Mouse (Mus musculus): ENCODE measurements around the gene Adam10. TPM values are rescaled to one million over a fixed set of nuclear protein-coding genes. Genes with fewer than 3 reads are reported as not detected.

Adam10 gene
- polyA plus RNA-seq, 1 experiment from 2014 or later = 62.9 TPM

DNA sequence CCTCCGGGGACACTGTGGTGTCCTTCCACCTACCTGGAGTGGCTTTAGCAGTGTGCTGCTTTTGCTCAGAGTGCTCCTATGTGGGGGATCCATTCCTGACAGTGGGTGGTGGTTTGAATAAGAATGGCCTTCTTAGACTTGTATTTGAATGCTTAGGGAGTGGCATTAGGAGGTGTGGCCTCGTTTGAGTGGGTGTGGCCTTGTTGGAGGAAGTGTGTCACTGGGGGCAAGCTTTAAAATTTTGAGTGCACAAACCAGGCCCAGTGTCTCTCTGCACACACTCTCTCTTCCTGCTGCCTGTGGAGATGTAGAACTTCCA is 116.6 kb downstream of the Adam10 start:
- H3K4me1 ChIP-seq = no peaks in the 10 kb centered on the region
- no peaks in the 10 kb centered on the region for H3K27me3 ChIP-seq
- no peak overlapping the region for H3K4me3 ChIP-seq
- no peaks in the 10 kb centered on the region for H3K9me3 ChIP-seq
- H3K36me3 ChIP-seq = no peaks in the 10 kb centered on the region
- no peak overlapping the region for H3K4me2 ChIP-seq
- H3K9ac ChIP-seq = no peak overlapping the region
- no peak overlapping the region for H3K27ac ChIP-seq
- WGBS = 65% methylated on average over 2 of the region's 2 CpGs
- no peak for ATAC-seq (ENCODE audit: insufficient number of reproducible peaks, low FRiP score, low TSS enrichment, low read depth)

DNA sequence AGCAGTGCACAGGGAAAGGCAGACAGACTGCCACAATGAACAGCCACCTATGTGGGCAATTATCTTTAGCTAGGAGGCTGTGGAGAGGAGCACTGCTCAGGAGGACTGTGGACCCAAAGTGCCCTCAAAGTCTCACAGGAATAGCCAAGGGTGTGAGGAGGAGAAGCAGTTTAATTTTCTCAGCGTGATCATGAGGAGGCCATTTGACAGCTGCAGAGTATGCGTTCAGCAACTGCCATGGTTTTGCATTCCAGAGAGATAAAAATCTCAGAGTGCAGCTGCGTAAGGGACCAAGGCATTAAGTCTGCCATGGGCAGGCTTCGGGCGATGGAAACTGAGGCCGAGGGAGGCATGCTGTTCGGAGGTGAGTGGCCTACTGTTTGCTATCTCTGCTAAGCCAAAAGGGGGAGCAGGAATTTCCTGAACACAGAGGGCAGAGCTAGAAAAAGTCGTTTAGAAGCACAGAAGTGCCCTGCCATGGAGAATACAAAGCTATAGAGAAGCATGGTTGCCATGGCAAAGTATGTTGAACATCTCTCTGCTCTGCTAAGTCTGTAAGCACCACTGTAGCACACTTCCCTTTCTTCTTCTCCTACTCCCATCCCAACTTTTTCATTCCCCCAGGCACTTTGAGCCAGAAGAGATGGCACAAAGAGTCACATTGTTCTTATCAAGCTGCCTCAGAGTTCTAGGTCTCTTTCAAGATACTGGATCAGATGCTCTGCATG is 122.0 kb downstream of the Adam10 start:
- no peaks in the 10 kb centered on the region for H3K9me3 ChIP-seq
- no peak overlapping the region for H3K4me2 ChIP-seq
- 54% methylated on average over 8 of the region's 8 CpGs for WGBS
- no peaks in the 10 kb centered on the region for H3K27me3 ChIP-seq
- no peaks in the 10 kb centered on the region for H3K36me3 ChIP-seq
- H3K27ac ChIP-seq = no peak overlapping the region
- H3K4me3 ChIP-seq = no peak overlapping the region
- ATAC-seq (ENCODE audit: insufficient number of reproducible peaks, low FRiP score, low TSS enrichment, low read depth) = no peak
- no peak overlapping the region for H3K9ac ChIP-seq
- H3K4me1 ChIP-seq = no peaks in the 10 kb centered on the region

DNA sequence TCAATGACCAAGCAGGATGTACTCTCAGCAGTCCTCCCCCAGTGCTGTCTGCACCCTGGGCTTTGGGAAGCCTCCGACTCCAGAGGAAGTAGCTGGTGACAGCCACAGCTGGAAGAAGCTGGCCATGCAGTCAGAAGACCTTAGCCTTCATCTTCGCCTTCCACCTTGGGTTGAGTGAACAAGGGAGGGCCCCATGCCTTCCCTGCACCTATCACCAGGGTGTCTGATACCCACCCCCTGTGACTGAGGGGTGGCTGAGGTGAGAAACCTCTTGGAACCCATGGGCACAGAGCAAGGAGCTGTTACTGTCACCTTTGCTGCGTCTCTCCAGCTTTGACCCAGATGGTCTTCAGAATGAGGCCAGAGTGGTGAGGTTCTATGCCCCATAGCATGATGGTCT is 123.0 kb downstream of the Adam10 start:
- Histone ChIP-seq H3K9ac (no peak overlapping the region), H3K9me3 (no peaks in the 10 kb centered on the region), H3K4me1 (no peaks in the 10 kb centered on the region), H3K36me3 (no peaks in the 10 kb centered on the region), H3K4me2 (no peak overlapping the region), H3K27me3 (no peaks in the 10 kb centered on the region), H3K27ac (no peak overlapping the region), H3K4me3 (no peak overlapping the region)
- 79% methylated on average over 3 of the region's 3 CpGs for WGBS
- no peak for ATAC-seq (ENCODE audit: insufficient number of reproducible peaks, low FRiP score, low TSS enrichment, low read depth)

DNA sequence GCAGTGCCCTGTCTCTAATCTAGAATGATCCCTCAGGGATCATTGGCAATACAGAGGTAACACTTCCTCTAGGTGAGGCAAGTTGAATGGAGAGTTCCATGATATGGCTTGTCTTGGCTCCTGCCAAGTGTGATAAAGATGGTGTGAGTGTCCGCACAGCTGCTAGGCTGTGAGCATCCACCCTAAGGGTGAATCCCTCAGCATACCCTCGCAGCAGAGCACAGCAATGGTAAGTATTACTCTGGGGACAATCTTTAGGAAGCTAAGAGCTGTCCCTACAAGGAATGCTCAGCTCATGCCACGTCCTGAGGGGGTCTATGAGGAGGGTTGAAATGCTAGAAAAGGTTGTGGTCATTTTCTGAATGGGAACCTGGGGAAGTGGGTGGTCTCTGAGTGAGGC is 124.0 kb downstream of the Adam10 start:
- Histone ChIP-seq H3K27ac (no peak overlapping the region), H3K9me3 (no peaks in the 10 kb centered on the region), H3K36me3 (no peaks in the 10 kb centered on the region), H3K4me1 (0 out of 2 replicates have a peak, but pooled peaks cover 3% of the 10 kb centered on the region), H3K4me3 (no peak overlapping the region), H3K9ac (no peak overlapping the region), H3K4me2 (no peak overlapping the region), H3K27me3 (no peaks in the 10 kb centered on the region)
- WGBS = 77% methylated on average over 3 of the region's 3 CpGs
- ATAC-seq (ENCODE audit: insufficient number of reproducible peaks, low FRiP score, low TSS enrichment, low read depth) = no peak

DNA sequence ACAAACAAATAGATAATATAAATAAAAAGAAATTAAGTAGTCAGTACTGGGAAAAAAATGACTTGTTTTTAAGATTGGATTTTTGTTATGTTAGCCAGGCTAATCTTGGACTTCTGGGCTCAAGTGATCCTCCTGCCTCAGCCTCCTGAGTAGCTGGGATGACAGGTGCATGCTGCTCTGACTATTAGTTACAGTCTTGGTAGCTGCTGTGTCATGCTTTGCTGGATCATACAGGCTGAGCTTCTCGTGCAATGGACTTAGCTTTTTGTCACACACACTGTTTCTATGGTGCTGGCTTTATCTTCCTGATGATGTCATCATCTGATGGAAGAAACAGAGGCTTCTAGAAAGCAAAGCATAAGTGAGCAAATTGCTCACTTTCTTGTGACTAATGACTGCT is 127.3 kb downstream of the Adam10 start:
- H3K9me3 ChIP-seq = no peaks in the 10 kb centered on the region
- no peaks in the 10 kb centered on the region for H3K27me3 ChIP-seq
- no peak for ATAC-seq (ENCODE audit: insufficient number of reproducible peaks, low FRiP score, low TSS enrichment, low read depth)
- H3K9ac ChIP-seq = no peak overlapping the region
- 66% methylated on average over 1 of the region's 1 CpGs for WGBS
- H3K27ac ChIP-seq = no peak overlapping the region
- H3K36me3 ChIP-seq = no peaks in the 10 kb centered on the region
- H3K4me1 ChIP-seq = 0 out of 2 replicates have a peak, but pooled peaks cover 4% of the 10 kb centered on the region
- H3K4me3 ChIP-seq = no peak overlapping the region
- no peak overlapping the region for H3K4me2 ChIP-seq

DNA sequence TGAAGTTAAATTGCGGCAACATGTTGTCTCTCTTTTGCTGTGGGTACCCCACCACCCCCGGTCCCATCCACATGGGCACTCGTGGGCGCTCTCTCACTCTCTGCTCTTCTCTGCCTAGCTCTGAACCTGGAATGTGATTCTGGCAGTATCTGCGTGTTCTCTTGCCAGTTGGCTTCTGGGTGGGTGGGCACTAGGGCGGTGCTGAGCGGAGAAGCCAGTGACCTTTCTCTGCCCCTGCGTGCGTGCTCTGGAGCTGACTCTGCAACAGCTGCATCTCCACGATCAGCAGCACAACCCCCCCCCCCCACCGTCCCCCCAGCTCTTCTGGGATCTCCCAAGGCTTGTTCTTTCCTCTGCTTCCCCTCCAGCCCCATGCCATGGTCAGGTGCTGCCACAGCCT is 128.9 kb downstream of the Adam10 start:
- Histone ChIP-seq H3K27me3 (no peaks in the 10 kb centered on the region), H3K9ac (no peak overlapping the region), H3K4me3 (no peak overlapping the region), H3K4me2 (no peak overlapping the region), H3K27ac (no peak overlapping the region), H3K36me3 (no peaks in the 10 kb centered on the region), H3K9me3 (no peaks in the 10 kb centered on the region), H3K4me1 (0 out of 2 replicates have a peak, but pooled peaks cover 4% of the 10 kb centered on the region)
- ATAC-seq (ENCODE audit: insufficient number of reproducible peaks, low FRiP score, low TSS enrichment, low read depth) = peak; percentile 24; the same call in 1 of the 2 replicates
- 49% methylated on average over 11 of the region's 11 CpGs for WGBS

DNA sequence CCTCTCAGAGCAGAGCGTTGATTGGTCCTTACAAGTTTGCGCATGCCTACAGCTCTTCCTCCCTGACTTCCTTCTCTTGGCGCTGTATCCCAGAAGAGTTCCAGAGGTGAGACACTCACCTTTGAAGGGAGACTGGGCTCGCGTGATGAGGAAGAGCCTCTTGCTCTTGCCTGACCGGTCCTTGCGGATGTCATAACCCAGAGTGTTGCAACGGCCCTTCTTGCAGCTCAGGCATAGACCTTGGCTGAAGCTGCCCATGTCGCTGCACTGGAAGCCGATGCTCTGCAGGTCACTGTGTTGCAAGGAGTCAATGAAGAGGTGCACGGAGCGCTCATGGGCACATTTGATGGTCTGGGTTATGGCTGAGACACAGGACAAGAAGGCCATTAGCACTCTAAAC is 133.8 kb downstream of the Adam10 start:
- no peak overlapping the region for H3K27ac ChIP-seq
- WGBS = 89% methylated on average over 12 of the region's 12 CpGs

DNA sequence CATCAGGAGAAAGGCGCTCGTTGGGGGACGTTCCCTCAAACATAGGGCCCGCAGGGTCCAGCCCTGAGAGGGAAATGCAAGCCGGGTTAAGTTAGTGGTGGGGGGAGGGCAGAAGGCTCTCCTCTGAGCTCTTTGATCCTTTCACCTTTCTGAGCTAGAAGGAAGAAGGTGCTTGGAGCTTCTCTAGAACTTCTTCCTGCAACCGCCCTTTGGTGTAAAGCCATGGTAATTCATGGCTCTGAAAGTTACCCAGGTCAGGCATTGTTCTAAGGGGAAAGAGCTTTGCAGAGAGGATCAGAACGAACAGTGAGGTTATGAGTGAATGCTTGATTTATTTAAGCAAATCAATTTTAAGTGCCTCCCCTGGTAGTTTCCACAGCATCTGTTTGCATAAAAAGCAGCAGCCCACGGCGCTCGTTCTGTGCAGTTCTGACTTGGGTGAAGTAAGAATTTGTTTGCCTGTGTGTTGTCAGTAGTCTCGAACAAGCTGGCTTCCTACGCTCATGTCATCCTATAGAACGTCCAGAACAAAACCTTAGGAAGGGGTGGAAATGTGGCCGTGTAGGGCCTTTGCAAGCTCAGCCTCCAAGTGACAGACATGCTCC is 138.0 kb downstream of the Adam10 start:
- H3K9ac ChIP-seq = no peak overlapping the region

More for the DNA sequence above, 133.8 kb downstream of the Adam10 start:
- no peak for ATAC-seq (ENCODE audit: insufficient number of reproducible peaks, low FRiP score, low TSS enrichment, low read depth)
- Histone ChIP-seq H3K36me3 (no peaks in the 10 kb centered on the region), H3K27me3 (no peaks in the 10 kb centered on the region), H3K4me1 (peaks cover 11% of the 10 kb centered on the region; the same call in 1 of the 2 replicates), H3K4me2 (no peak overlapping the region), H3K9ac (no peak overlapping the region), H3K9me3 (no peaks in the 10 kb centered on the region), H3K4me3 (no peak overlapping the region)

DNA sequence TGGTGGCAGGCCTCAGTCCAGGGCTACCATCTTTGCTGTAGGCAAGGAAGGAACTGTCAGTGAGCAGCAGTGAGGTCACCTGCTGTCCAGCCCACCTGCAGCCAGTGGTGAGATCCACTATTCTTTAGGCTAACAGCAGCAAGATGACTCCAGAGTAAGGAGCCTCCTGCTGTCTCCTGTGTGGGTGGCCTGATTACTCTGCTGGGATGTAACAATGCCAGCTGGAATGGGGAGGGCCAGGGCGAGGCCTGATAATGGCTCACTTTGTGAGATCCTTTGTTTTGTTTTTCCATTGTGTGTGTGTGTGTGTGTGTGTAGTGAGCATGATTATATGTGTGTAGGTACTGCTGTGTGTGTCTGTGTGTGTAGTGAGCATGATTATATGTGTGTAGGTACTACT is 138.6 kb downstream of the Adam10 start:
- Histone ChIP-seq H3K9ac (no peak overlapping the region), H3K4me3 (no peak overlapping the region), H3K4me1 (peaks cover 7% of the 10 kb centered on the region; the same call in 1 of the 2 replicates), H3K36me3 (no peaks in the 10 kb centered on the region), H3K27me3 (no peaks in the 10 kb centered on the region), H3K9me3 (no peaks in the 10 kb centered on the region), H3K27ac (no peak overlapping the region), H3K4me2 (no peak overlapping the region)
- no peak for ATAC-seq (ENCODE audit: insufficient number of reproducible peaks, low FRiP score, low TSS enrichment, low read depth)
- WGBS = 67% methylated on average over 1 of the region's 1 CpGs

More for the DNA sequence above, 138.0 kb downstream of the Adam10 start:
- Histone ChIP-seq H3K9me3 (no peaks in the 10 kb centered on the region), H3K4me3 (no peak overlapping the region), H3K36me3 (no peaks in the 10 kb centered on the region), H3K4me1 (peaks cover 7% of the 10 kb centered on the region; the same call in 1 of the 2 replicates), H3K4me2 (no peak overlapping the region), H3K27ac (no peak overlapping the region), H3K27me3 (no peaks in the 10 kb centered on the region)
- ATAC-seq (ENCODE audit: insufficient number of reproducible peaks, low FRiP score, low TSS enrichment, low read depth) = no peak
- 58% methylated on average over 14 of the region's 14 CpGs for WGBS

DNA sequence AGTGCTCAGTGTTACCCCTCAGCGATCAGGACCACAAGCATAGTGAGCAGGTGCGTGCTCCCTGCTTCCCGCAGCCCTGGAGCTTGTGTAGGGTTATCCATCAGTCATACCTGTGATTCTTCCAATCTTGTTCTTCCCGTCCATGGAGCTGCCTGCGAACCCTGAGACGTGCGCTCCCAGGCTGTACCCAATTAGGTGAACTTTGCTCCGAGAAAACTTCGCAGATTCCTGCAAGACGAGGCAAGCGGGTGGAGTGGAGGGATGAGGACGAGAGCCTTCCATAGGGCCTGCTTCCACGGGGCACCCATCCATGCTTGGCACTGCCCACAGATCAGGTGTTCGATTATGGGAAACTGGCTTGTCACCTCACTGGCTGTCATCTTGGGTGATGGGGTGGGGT is 139.9 kb downstream of the Adam10 start:
- H3K27me3 ChIP-seq = no peaks in the 10 kb centered on the region
- 79% methylated on average over 14 of the region's 14 CpGs for WGBS
- no peak for ATAC-seq (ENCODE audit: insufficient number of reproducible peaks, low FRiP score, low TSS enrichment, low read depth)

DNA sequence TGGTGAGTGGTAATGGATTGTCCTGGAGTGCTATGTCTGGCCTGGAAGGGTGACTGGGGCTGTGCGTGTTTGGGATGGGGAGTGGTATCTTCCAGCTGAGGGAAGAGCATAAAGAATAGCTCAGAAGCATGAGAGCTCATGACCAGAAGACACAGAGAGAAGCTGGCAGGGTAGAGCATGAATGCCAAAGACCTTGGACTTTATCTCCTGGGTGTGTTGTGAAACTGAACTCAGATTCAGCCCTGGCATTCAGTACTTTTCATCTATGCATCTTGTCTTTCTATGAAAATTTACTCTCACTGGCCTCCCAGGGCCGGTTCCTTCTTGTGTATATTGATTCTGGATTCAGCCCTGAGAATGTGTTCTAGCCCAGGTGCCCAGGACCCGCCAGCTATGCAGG is 145.3 kb downstream of the Adam10 start:
- Histone ChIP-seq H3K27me3 (no peaks in the 10 kb centered on the region), H3K36me3 (no peaks in the 10 kb centered on the region), H3K9me3 (no peaks in the 10 kb centered on the region), H3K4me3 (no peak overlapping the region), H3K4me1 (no peaks in the 10 kb centered on the region), H3K4me2 (no peak overlapping the region), H3K9ac (no peak overlapping the region), H3K27ac (no peak overlapping the region)
- no peak for ATAC-seq (ENCODE audit: insufficient number of reproducible peaks, low FRiP score, low TSS enrichment, low read depth)
- 83% methylated on average over 3 of the region's 3 CpGs for WGBS

More for the DNA sequence above, 139.9 kb downstream of the Adam10 start:
- Histone ChIP-seq H3K9ac (no peak overlapping the region), H3K9me3 (no peaks in the 10 kb centered on the region), H3K4me2 (no peak overlapping the region), H3K4me3 (no peak overlapping the region), H3K4me1 (peaks cover 7% of the 10 kb centered on the region; the same call in 1 of the 2 replicates), H3K36me3 (no peaks in the 10 kb centered on the region), H3K27ac (no peak overlapping the region)

DNA sequence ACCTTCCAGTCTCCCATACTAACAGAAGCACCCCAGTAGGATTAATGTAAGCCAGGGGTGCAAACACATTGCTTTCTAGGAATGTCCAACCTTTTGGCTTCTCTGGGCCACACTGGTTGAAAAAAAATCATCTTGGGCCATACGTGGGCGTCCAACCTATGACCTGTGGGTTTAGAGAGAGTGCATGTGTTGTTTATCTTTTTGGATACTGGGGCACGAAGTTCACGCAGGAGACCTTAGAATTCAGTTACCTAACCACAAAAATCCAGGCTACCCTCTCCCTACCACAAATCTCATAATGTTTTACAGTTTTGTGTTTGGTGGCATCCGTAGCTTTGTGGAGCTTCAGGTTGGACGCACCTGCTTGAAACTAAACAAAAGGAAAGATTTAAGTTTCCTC is 149.1 kb downstream of the Adam10 start:
- Histone ChIP-seq H3K27me3 (no peaks in the 10 kb centered on the region), H3K27ac (no peak overlapping the region), H3K4me1 (0 out of 2 replicates have a peak, but pooled peaks cover 4% of the 10 kb centered on the region), H3K36me3 (no peaks in the 10 kb centered on the region), H3K4me3 (no peak overlapping the region), H3K4me2 (no peak overlapping the region), H3K9me3 (no peaks in the 10 kb centered on the region), H3K9ac (no peak overlapping the region)
- ATAC-seq (ENCODE audit: insufficient number of reproducible peaks, low FRiP score, low TSS enrichment, low read depth) = no peak
- WGBS = 86% methylated on average over 6 of the region's 6 CpGs
